Mouse (Mus musculus): ENCODE data around the gene Ikzf3.

The Ikzf3 gene

DNA sequence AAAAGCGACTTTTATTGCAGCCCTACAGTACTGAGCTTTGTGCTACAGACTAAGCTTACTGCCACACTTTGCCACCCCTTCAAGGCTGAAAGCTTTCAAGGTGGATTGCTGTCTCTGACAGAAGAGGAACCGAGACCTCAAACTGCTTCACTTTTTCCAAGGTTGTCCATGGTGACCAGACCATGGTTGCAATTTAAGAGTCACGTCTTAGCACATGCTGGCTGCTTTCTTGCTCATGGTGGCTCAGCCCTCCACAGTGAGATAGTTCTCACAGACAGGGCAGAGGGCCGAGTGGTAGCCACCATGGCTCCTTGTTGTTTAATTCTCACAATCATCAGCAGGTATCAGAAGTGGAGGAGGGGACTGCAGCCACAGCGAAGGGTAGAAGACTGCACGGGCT lies 75.0 kb downstream of the Ikzf3 start:
- no peak for DNase-seq

DNA sequence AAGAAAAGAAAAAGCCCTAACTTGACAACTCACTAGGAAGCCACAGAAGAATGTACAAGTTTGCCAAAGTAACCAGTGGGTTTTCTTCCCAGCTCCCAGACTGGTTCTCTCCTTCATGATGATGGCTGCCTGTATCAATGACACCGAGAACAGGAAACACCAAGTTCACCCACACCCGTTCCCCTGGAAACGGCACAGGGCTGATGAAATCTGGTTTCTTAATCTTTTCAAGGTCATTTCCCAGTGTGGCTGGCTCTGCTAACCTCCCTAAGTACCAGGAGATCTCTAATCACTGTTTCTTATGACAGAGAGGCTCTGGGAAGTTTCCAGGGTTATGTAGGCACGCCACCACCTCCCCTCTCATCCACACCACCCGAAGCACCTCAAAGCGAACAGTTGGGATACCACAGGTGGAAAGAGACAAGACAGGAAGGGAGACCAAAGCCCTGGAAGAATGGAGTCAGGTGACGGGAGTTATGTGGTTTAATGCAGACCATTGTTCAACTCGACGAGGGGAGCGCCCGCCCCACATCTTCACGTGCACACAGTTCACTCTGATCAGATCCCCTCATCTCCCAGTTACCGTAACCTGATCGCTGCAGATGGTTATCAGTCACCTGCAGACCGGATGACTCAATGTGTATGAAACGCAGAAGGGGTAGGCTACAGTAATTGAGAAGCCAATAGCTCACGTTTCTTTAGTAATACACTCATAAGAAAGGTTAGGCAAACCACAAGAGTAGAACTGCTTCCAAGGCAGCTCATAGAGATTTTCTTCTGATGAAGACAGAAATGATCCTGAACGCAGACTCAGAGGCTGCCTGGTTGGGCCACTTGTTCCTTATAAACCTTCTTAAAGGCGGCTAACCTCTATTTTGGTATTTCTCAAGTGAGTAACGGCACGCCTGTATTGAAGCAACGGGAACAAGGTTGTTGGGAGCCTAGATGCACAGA lies 75.8 kb downstream of the Ikzf3 start:
- no peak for DNase-seq

DNA sequence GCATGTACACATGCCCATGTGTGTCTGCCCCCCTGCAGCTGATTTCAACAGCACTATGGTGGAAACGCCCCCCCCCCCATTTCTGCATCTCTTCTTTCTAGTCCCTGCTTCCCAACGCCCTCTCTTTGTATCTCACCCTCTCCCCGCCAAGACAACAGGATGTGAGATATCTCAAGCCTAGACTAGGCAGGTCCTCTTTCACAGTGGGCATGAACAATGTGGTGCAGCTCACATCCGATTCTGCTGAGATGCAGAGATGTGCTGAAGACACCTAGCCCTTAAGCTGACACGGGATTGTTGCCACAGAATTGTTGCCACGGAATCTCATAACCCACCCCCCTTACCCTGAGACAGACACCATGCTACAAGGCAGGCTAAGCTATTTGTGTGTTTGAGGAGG lies 81.3 kb downstream of the Ikzf3 start:
- DNase-seq = no peak

DNA sequence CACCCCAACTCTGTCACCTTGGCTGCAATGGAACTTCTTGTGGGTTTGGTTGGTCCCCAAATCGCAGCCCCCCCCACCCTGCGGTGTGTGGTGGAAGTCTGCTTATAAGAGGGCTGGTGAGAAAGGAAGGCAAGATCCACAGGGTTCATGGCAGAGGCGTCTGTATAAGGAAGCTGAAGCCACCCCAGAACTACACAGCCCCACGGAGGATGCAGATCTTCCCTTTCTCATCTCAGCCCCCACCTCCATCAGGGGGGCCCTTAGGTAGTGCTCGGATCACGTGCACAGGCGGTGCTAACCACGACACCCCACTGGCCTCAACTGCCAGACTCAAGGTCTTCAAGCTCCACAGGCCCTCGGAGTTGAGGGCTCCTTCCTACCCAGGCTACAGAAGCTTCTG lies 81.9 kb downstream of the Ikzf3 start:
- no peak for DNase-seq

DNA sequence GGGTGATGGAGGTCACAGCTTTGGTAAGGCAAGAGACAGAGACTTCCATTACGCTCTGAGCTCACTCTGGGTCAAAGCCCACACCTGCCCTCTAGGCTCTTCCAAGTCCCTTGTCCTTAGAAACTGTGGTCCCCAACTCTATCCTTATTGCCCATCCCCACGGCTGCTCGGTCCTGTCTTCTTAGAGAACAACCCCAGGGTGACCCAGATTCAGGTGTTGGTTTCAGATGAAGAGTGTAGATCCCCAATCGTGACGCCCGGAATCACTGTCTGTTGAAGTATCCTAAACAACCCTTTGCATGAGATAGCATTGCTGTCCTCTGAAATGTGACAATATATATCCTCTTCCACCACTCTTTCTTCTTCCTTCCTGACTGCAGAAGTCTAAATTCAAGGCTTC lies 83.6 kb downstream of the Ikzf3 start:
- DNase-seq = no peak

DNA sequence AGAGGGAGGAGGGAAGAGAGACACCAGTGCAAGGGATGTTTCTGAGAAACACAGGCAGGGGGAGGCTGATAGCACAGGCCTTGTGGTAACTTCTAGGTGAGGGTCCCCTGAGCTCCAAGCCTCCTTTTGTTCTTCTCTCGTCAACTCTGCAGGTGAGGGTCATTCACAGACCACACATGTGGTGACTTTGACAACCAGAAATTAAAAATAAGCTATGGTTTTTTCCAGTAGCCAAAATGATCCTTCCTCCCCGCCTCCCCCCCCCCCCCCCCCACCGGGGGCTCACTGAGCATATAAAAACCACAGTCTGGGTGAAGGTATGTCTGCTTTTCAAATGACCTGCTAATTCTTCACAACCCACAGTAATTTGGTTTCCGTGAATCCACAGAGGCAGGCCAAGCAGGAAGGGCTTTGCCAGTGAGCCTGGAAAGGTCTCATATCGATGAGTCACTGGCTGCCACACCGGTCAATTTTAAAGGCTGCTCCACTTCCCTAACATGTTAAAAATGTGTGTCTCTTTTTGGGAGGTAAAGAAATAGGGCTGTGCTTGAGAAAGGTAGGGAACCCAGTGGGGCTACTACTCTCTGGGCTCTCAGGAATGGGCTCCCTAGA lies 84.6 kb downstream of the Ikzf3 start:
- no peak for DNase-seq

DNA sequence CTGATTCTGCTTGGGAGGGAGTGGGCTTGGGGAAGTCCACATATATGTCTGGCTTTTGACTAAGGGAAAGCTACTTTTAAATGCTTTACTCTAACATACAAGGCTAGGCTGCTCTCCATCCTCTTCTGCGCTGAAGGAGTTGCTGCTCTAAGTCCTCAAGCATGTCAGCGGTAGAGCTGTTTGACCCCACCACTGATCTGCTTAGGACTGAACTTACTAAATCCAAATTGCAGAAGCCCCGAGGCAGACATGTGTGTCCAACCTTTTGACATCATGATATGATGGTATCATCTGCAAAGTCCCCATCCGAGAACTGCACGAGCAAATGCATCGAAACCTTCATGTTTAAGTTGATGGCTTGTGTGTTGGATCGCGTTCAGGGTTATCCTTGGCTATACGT lies 86.0 kb downstream of the Ikzf3 start:
- no peak for DNase-seq

DNA sequence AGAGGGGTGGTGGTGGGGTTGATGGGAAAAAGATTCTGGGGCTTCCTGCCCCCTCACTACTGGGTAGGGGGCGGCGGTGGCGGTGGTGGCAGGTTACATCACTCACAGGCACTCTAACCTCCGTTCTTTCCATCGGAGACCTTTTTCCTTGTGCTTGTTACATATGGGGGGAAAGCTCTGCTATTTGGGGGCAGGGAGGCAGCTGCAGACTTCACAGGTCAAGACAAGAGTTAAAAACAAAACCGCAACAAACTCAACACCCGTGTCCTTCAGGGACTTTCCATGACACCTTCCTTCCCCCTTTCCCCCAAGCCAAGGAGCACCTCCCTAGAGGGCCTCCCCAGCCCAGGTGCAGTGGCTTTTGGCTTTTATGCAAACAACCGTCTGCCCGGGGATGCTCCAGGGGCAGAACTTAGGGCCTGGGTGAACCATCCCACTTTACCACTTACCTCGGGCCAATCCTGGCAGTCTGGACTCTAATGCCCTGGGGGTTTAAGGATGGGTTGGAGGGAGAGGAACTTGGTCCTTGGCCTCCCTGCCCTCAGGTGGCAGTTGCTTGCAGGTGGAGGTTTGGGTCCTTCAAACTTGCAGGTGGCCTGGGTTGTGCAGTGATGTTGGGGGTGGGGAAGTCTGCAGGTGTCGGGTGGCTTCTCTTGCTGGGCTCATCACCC lies 86.6 kb downstream of the Ikzf3 start:
- DNase-seq = no peak

DNA sequence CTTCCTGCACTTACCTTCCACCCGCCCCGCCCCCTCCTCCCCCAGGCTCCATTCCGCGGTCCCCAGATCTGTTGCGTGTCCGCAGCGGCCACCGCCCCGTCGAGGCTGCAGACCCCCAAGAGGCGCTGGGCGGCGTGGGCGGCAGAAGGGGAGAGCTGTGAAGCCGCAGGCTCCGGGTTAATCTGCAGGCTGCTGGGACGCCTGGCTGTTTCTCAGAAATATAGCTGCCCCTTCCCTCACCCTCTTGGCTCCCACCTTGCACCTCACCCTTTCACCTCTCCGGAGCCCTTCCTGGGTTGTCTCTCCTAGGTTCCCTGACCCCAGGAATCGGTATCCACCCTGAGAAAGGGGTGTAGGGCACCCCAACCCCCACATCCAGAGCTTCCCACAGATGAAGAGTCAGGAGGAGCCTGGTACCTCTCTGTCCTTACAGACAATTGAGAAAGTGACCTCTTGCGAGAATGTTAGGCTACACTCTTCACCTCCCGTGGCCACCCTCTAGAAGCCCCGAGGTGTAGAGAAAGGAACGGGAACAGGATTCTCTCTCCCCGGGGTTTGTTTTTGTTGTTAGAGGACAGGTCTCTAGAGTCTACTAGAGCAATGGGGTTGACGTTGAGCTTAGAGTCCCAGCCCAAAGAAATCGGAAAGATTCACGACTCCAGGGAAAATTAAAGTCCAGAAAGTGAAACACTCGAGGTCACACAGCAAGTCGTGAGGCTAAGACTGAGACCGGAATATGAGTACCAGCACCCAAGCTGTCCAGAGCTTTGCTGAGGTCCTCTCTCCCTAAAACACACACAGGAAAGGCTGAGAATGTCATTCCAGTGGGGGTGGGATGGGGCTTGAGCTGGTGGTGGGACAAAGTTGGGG lies 87.5 kb downstream of the Ikzf3 start:
- DNase-seq = no peak

DNA sequence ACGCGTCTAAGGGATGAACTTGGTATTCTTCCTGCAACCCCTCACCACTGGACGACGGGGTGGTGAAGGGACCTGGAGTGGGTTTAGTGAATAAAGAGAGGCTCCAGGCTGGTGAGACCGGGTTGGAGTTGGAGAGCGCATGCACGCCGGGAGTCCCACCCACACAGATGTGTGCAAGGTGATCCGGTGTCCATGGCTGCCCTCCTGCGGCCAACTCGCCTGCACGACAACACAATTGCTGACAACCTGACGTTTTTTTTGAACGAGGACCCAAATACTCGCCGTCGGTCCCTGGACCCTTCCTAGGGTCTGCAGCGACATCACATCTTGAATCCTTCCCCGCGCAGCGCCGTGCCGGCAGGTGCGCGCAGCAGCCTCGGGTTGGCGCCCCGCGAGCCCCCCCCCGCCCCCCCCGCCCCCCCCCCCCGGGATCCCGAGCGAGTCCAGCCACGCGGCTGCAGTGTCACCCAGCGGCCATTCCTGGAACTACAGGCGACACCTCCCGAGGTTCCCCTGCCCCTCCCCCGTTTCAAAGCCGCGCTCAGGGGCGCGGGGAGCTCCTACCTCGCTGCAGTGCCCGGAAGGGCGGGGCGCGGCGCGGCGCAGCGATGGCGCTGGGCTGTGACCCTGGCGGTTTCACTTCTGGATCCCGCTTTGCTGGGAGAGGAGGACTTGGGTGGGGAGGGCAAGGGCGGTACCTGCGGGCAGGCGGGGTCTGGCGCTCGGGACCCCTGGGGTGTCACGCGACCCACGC lies 88.3 kb downstream of the Ikzf3 start:
- DNase-seq = peak; percentile 90

DNA sequence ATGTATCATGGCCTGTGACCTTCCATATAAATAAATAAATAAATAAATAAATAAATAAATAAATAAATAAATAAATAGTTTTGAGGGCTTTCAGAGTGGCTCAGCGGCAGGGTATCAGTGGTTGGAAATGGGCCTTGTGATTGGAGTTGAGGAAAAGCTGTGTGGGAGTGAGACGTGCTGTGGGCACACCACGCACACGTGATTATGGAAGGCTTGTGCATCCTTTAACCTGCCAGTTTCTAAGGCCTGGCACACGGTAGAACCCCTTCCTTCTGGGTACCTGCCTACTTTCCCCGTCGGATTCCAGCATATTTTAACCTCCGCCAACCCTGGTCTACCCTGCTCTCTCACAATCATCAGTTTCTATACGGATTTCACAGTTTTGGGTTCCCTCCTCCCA lies 88.9 kb downstream of the Ikzf3 start:
- DNase-seq = no peak

DNA sequence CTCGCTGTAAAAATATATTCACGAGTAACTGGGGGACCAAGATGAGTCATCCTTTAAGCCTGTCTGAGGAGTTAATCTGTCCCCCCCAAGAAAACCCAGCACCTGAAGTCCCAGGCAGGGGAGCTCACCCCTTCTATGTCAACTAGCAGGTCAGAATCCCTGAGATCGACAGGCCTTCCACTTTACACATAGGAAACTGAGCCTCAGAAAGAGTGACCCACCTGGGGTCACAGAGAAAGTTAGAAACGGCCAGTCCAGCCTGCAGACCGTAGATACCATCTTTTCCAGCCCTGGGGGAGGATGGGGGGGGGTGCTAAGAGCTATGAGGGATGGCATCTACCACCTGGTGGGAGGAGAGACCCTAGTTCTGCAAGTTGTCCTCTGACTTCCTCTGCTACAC lies 89.3 kb downstream of the Ikzf3 start:
- DNase-seq = no peak

DNA sequence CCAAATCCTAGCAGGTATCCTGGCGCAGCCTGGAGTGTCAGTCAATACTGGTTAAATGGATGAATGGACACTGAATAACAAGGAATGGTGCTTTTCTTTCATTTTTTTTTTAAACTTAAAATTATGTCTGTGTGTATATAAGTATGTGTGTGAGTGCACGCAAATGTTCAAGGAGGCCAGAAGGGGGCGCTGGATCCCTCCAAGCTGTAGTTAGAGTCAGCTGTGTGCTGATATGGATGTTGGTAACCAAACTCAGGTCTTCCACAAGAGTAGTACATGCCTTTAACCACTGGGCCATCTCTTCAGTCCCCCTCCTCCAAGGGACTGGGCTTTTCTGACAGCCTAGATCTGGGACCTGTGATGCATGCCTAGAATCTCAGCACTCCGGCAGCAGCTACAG lies 90.3 kb downstream of the Ikzf3 start:
- DNase-seq = no peak

DNA sequence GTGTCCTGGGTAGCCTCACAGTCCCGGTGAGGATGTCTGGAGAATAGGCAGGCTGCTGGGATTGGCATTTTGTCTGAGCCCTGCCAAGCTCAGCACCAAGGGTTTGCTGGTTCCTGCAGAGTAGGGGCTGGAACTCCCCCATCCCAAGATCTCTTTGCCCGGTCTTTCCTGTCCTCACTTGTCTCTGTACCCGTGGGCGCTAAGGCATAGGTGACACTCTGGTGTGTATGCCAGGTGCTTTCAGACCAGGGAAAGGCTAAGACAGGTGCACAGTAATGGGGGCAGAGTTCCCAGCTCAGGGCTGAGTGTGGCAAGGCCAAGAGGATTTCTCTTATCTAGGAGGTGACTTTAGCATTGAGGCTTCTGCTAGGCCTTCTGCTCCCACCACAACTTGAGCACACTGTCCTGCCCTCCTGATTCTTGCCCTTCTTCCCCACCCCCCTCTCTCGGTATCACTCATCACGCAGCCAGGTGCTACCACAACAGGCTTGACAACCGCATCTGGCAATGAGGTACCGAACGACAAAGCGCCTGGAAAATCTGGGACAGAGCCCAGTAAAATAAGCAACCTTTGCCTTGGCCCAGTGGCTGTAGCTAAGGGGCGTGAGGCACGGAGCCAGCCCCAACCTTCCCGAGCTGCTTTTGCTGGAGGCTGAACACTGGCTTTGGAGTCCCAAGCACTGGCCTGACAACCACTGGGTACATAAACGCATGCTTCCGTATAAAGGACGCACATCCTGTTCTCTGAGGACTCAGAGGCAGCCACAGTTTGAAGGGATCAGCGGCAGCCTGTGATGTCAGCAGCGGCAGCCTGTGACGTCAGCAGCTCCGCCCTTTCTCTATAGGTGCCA lies 95.7 kb downstream of the Ikzf3 start:
- DNase-seq = peak; percentile 68

DNA sequence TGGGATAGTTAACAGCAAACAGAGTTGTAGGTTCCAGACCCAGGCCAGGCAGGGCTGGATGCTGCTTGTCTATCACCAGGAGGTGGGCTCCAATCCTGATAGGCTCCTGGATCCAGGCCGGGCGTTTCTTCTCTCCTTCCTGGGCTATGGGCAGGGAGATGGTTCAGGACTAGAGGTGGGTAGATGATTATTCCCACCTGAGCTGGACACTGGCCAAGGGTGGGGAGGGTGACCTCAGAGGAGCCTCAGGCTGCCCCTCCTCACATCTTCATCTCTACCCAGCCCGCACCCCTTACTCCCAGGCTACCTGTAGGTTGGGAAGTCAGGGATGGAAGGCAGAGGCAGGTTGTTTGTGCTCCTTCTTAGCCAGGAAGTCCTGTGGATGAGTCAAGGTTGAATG lies 96.4 kb downstream of the Ikzf3 start:
- DNase-seq = peak; percentile 33

DNA sequence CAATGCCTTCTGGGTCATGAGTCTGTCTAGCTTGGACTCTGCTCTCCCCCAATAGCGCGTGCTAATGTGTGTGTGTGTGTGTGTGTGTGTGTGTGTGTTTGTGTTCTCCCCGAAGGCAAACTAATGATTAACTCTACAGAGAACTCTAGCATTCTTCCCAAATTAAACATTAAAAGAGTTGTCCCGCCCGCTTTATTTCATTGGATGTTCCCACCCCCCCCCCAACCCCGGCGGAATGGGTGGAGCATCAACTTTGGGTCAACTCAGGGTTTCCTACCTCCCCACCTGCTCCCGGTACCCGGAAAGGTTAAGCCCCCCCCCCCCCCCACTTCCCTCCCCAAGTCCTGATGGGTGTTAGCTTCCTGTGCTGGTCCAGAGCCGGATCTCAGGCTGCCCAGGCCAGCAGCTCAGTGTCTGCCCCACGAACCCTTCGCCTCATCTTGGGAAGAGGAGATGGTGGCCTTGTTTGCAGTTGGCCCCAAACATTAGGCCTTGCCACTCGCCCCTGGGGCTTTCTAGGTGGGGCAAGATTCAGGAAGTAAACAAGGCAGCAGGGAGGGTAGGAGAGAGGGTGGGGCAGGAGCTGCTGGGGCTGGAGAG lies 97.5 kb downstream of the Ikzf3 start:
- DNase-seq = peak; percentile 86

DNA sequence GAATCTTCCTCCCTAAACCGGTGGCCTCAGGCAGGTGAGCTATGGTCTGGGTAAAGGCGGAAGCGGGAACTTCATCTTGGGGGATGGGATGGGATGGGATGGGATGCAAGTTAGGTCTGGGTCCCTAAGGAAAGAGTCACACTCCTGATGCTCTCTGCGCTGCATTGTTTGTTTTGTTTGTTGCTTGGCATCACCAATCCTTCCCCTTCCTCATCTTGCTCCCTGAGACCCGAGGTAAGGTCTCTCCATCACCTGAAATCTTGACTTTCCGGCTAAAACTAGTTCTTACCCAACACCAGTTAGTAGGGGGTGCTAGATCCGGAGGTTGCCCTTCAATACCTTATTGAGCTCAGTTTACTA lies 98.4 kb downstream of the Ikzf3 start:
- DNase-seq = no peak

DNA sequence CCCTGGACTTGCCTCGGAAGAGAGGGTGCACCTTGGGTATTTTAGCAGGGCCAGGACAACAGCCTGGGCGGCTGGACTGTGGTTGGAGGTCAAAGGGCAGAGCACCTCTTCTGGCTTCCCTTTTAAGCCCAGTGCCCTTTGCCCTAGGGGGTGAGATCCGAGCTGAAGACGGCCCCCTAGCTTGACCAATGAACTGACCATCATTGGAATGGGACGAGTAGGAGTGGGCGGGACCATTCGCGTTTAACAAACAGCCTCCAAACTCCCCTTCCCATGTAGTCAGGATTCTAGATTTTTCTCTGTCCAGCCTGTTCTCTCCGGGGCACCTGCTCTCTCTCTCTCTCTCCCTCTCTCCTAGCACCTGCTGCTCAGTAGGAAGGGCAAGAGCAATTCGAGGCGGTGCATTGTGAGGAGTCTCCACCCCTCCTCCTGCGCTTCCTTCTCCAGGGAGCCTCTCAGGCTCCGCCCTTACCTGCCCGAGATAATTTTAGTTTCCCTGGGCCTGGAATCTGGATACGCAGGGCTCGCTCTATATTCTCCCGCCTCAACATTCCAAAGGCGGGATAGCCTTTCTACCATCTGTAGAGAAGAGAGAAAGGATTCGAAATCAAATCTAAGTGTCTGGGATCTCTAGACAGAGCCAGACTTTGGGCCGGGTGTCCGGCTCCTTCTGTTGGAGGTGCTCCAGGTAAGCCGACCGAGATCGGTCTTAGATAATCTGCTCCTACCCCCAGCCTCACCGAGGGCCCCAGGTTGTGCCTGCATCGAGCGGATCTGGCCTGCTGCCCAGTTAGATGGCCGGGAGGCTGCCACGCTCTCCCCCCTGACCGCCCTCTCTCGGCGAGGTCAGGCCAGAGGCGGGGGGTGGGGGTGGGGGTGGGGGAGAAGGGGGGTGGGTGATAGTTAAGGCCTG lies 99.0 kb downstream of the Ikzf3 start:
- peak; percentile 88 for DNase-seq

DNA sequence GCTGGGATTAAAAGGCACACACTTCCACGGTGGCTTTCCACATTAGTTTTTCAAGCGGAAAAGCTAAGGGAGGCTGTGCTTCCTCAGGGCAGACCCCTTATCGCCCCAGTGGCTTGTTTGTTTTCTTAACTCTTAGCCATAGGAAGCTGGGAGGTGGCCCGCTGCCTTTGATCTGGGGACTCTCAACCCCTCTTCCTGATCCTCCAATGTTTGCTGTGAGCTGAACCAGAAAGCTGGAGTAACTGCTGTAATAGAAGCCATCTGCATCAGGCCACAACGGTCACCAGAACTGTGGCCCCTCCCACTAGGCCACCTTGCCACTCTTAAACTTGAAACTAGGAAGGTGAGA lies 99.6 kb downstream of the Ikzf3 start, which contains the start of gene Grb7:
Gene Grb7, plus strand, starts transcription at position 182 of the 349 bp plus-strand sequence.
- DNase-seq = no peak

DNA sequence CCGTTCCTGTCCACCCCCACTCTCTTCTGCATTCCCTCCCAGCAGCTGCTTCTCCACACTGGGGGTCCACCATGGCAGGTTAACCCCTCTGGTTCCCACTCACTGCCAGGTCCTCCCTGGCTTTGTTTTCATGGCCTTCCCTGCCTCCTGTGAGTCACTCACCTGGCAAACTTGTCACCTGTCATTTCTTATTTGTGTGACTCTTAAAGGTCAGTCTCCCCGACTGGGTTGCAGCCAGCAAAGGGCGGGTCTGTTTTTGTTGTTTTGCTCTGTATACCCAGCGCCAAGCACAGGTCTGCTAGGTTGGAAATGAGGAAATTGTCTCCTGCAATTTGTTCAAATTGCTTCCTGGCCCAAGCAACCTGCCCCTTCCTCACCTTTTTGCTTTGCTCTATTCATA lies 100.2 kb downstream of the Ikzf3 start:
- peak; percentile 65 for DNase-seq

Measured in kidney, postnatal 14 days (tissue).